Mouse (Mus musculus) lung, adult 2 months (tissue): ENCODE measurements at regions not wholly inside any gene's neighbourhood (a gene's known extent, or its start where the extent isn't known, plus 50 kb on each side); places are given as distances from the start of the nearest gene placed in this dataset.

ENCODE experiments used
- CTCF ChIP-seq: fragments of 200-500 bp; IDR thresholded peaks from 2 replicates; pipeline ENCODE4 v1.5.1; 2011; ENCODE audit warnings: mild to moderate bottlenecking, low read length, control low read depth; ENCODE audit not compliant: insufficient read depth
- POLR2A ChIP-seq: fragments of 200-500 bp; IDR thresholded peaks from 2 replicates; pipeline ENCODE4 v1.6.1; 2011; ENCODE audit warnings: low read depth, mild to moderate bottlenecking, control low read depth, low read length, borderline replicate concordance; ENCODE audit errors: extremely low read depth

DNA sequence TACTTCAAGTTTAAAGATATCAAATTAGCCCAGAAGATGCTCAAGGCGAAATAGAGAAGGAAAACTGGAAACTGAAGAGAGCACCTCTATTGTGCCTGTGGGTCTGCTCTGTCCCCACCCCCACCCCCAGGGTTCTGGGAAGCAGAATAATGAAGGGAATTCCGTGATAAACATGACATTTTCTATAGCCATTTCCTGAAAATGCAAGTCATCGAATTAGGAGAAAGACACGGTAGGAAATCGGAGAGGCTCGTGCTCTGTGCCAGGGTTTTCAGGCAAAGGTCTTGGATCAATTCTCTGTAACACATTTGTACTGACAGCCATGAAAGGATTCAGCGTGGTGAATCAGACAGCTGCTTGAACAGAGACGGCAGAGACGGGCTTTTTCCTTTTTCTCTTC lies 152.7 kb downstream of the Phlda1 start:
- TF ChIP-seq CTCF (no peak), POLR2A (no peak)
